Mouse (Mus musculus) macrophage (primary cell): ENCODE results near the gene Spata1. TPM values are rescaled to one million over a fixed set of nuclear protein-coding genes. Genes with fewer than 3 reads are reported as not detected.

ENCODE experiments used
- H3K27ac ChIP-seq: fragments of 350-480 bp; formaldehyde crosslinking; 2 replicates; pipeline ENCODE4 v1.9.0; 2021
- H3K36me3 ChIP-seq: fragments of 350-480 bp; formaldehyde crosslinking; 2 replicates; pipeline ENCODE4 v1.9.0; 2021; ENCODE audit errors: inconsistent target
- H3K4me3 ChIP-seq: fragments of 350-480 bp; formaldehyde crosslinking; 2 replicates; pipeline ENCODE4 v1.9.0; 2021; ENCODE audit errors: inconsistent target
- H3K79me2 ChIP-seq: fragments of 350-480 bp; formaldehyde crosslinking; 2 replicates; pipeline ENCODE4 v1.9.0; 2021; ENCODE audit errors: inconsistent target
- WGBS: methylation state at CpG from one replicate; pipeline ENCODE4 v1.1.7; 2026; ENCODE audit warnings: inconsistent platforms; ENCODE audit not compliant: missing documents; 5-methylcytosine and 5-hydroxymethylcytosine counted together
- polyA plus RNA-seq: library from polyadenylated mRNA; stranded (reverse); fragments of 250-400 nt; gene quantifications from 3 replicates; pipeline ENCODE4 v1.2.4, GENCODE M21; 2018; ENCODE audit warnings: inconsistent platforms
- total RNA-seq, 78 experiments: library from RNA; depleted of rRNA; stranded (reverse); fragments of 250-400 nt; gene quantifications; 1 replicate in 9 of 78; 2 replicates in 24 of 78; 3 replicates in 43 of 78; 4 replicates in 2 of 78; pipeline ENCODE4 v1.2.4; 2018; ENCODE audit warnings: inconsistent platforms in 56 of 78

The Spata1 gene
- 10 to 100 TPM in 24 of 26 experiments, 1 to 10 TPM in 2; 5.7 to 28.7 (median 19.3) TPM for total RNA-seq (2018; cell fraction: chromatin; rRNA removed)
- total RNA-seq (2018; cell fraction: cytosol; rRNA removed), result 1 to 10 TPM in 19 of 26 experiments, under 1 TPM in 7; 0.73 to 3.3 (median 1.4) TPM
- total RNA-seq (2018; cell fraction: nucleus; rRNA removed), result 10 to 100 TPM in 16 of 26 experiments, 1 to 10 TPM in 10; 4.9 to 23.8 (median 12.4) TPM
- 1.1 to 3.2 TPM (median 2.2 TPM) in 3 replicates for polyA plus RNA-seq

DNA sequence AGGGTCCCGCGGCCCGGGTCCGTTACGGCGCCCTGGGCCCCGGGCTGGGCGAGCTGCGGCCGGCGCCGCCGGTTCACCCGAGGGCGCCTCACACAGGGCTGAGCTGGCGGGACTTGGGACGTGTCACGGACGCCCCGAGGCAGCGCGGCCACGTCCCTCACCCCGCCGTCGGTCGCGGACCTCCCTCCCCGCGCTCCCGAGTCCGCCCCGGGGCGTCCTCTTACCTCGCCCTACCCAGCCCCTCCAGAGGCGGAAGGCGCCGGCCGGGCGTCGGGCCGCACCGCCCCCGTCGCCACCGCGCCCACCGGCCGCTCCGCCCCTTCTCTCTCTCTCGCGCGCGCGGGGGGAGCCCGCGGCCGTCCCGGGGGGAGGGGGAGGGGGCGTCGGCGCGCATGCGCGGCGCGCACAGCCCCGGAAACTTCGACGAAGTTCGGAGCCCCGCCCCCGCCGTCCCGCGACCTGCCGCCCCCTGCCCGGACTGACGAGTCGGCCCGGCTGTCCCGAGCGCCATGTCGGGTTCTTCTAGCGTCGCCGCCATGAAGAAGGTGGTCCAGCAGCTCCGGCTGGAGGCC is at the start of gene Spata1, which contains the start of gene Gng5:
Spata1 (minus strand) TSS at position 323 of the 572 bp plus-strand sequence.
Gng5 (plus strand) TSS at position 377 of the 572 bp plus-strand sequence.
- Histone ChIP-seq H3K36me3 (peaks cover 6% of the 10 kb centered on the region; the same call in 1 of the 2 replicates), H3K79me2 (peaks cover 46% of the 10 kb centered on the region)
- WGBS, result under 1% methylated on average over 69 of the region's 88 CpGs

DNA sequence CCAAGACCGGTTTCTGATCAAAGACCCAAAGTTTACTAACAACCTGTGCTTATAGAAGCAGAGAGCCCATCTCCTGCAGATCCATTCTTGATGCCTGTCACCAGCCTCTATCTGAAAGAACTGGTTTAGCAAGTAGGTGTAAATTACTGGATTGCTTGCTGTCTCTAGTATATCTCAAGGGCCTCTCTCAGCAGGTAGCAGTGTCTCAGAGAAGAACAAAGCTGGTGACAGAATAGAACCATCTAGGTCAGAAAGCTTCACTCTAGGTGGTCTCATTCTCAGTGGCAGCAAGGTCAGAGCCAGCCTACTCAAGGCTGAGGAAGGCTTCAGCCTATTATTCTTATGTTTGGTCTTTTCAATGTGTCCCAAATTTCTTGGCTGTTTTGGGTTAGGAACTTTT is 44.1 kb upstream of the Spata1 start:
- no peaks in the 10 kb centered on the region for H3K36me3 ChIP-seq
- no peaks in the 10 kb centered on the region for H3K79me2 ChIP-seq
- 79% methylated on average over 1 of the region's 1 CpGs for WGBS
- no peak overlapping the region for H3K4me3 ChIP-seq
- no peak overlapping the region for H3K27ac ChIP-seq

More for the DNA sequence above, at the start of gene Spata1, which contains the start of gene Gng5:
- Histone ChIP-seq H3K27ac (peak within 1 kb of the TSS; percentile 88), H3K4me3 (peak within 1 kb of the TSS; percentile 89)

DNA sequence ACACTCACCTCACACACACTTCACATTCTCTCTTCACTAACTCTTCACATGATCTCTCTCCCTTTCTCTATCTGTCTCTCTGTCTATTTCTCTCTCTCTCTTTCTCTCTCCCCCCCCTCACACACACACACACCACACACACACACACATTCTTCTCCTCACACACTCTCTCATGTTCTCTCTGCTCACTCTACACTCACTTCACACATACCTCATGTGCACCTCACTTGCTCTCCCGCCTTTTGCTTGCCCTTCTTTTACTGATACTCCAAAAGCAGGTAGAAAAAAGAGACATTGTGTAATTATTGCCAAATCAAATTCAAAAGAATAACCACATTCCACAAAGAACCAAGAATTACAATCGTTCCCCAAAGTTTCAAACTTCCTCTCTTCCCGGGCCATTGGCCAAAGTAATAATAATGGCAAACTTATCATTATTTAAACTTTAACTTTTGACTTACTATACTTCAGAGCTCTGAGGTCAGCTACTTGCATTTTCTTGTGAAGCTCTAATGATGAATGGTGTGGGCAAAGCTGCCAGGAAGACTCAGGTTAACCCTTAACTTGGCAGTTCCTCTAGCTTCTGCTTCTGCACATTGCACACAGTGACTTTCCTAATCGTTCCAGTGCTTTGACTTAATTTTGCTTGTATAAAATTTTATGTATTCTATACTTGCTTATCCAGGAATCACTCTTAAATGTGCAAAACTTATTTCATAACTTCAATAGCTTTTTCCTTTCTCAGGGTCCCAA is 41.1 kb upstream of the Spata1 start:
- H3K27ac ChIP-seq, result no peak overlapping the region
- WGBS, result 15% methylated on average over 4 of the region's 4 CpGs
- no peaks in the 10 kb centered on the region for H3K79me2 ChIP-seq
- H3K36me3 ChIP-seq, result no peaks in the 10 kb centered on the region
- no peak overlapping the region for H3K4me3 ChIP-seq

GRCm38 (mm10) chr3:146534986-146535385 is 35.4 kb upstream of the Spata1 start:
- WGBS, result 87% methylated on average over 6 of the region's 6 CpGs
- Histone ChIP-seq H3K79me2 (no peaks in the 10 kb centered on the region), H3K27ac (no peak overlapping the region), H3K36me3 (no peaks in the 10 kb centered on the region), H3K4me3 (no peak overlapping the region)

- H3K36me3 ChIP-seq, result no peaks in the 10 kb centered on the region
- H3K4me3 ChIP-seq, result no peak overlapping the region
- H3K79me2 ChIP-seq, result no peaks in the 10 kb centered on the region
- H3K27ac ChIP-seq, result no peak overlapping the region
- 74% methylated on average over 2 of the region's 2 CpGs for WGBS
These were observed 28.8 kb upstream of the Spata1 start for GRCm38 (mm10) chr3:146528335-146528734.

DNA sequence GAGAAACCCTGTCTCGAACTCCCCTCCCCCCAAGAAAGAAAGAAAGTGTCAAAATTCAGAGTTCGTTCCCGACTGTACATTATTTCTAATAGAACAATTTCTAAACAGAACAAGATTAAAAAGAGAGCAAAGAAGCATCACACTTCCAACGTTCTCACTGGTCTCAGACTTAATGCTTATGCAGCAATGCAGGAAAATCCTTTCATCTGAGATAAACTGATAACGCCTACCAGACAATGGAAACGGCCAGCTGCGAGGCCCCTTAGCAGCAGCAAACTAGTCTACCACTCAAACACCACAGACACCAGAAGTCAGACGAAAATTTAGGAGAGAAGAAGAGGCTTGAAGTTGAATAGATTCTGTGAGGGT is 22.1 kb upstream of the Spata1 start:
- peak overlapping the region; percentile 55 for H3K27ac ChIP-seq
- 29% methylated on average over 8 of the region's 8 CpGs for WGBS
- H3K36me3 ChIP-seq, result peaks cover 13% of the 10 kb centered on the region
- H3K4me3 ChIP-seq, result peak overlapping the region; percentile 77
- H3K79me2 ChIP-seq, result peaks cover 41% of the 10 kb centered on the region

DNA sequence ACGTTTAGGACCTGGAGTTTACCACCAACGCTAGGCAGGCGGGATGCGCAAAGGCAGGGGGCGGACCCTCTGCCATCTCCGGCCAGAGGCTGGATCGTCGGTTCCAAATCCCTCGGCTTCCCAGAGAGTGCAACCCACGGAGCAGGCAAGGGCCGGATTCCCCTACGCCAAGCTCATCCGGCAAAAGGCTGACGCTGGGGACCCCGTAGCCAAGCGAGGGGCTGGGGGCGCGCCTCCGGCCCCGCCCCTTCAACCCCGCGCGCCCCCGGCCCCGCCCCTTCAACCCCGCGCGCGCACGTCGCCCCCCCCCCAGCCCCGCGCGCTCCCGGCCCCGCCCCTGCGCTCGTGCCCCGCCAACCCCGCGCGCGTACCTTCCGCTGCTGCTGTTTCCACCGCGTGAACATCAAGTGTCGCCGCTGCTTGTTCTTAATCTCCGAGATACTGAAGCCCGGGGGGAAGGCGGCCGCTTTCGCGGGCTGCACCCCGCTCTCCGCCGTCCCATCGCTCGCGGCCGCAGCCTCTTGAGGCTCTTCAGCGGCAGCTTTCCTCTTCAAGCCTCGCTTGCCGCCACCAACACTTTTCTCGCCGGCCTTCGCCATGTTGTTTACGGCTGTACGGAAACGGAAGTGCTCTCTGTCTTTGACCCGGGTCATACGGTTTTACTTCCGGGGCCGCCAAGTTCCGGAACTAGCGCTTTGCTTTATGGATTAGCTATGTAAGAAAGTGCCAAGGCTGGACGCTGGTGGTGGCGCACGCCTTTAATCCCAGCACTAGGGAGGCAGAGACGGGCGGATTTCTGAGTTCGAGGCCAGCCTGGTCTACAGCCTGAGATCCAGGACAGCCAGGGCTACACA is 21.5 kb upstream of the Spata1 start, which contains the start of gene Rpf1:
Rpf1 (minus strand) TSS at position 632 of the 854 bp plus-strand sequence.
- H3K79me2 ChIP-seq, result peaks cover 47% of the 10 kb centered on the region
- WGBS, result under 1% methylated on average over 73 of the region's 82 CpGs
- H3K27ac ChIP-seq, result peak within 1 kb of the TSS; percentile 55
- H3K4me3 ChIP-seq, result peak within 1 kb of the TSS; percentile 77
- peaks cover 18% of the 10 kb centered on the region for H3K36me3 ChIP-seq

GRCm38 (mm10) chr3:146520226-146520797 is 20.8 kb upstream of the Spata1 start:
- Histone ChIP-seq H3K4me3 (peak overlapping the region; percentile 77), H3K79me2 (peaks cover 52% of the 10 kb centered on the region), H3K27ac (peak overlapping the region; percentile 46), H3K36me3 (peaks cover 22% of the 10 kb centered on the region)
- WGBS, result 43% methylated on average over 5 of the region's 5 CpGs

GRCm38 (mm10) chr3:146506711-146507110 is 7.2 kb upstream of the Spata1 start:
- Histone ChIP-seq H3K27ac (no peak overlapping the region), H3K4me3 (no peak overlapping the region), H3K36me3 (peaks cover 62% of the 10 kb centered on the region), H3K79me2 (peaks cover 53% of the 10 kb centered on the region)
- 91% methylated on average over 7 of the region's 7 CpGs for WGBS

DNA sequence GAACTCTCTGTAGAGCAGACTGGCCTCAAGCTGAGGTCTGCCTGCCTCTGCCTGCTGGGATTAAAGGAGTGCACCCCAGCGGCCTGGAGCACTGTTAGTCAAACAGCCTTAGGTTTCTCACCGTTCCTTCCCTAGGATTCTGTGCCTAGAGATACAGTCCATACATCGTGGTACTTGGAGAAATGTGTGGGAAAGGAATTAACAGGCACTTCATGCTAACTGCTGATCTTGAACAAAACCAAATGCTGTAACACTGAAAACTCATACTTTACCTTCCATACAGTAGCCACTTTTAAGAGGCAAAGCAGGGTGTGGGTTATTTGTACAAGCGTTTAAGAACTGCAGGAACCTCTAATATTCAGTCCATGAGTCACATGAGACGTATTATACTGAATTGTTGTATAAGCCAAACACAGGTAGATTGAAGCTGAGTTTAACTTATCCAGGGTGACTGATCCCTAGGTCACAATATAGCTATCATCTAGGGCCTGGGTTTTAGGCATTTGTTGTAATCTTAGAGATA is 2.1 kb upstream of the Spata1 start:
- Histone ChIP-seq H3K79me2 (peaks cover 67% of the 10 kb centered on the region), H3K36me3 (peaks cover 23% of the 10 kb centered on the region; the same call in 1 of the 2 replicates), H3K4me3 (peak overlapping the region; percentile 89; the same call in 1 of the 2 replicates), H3K27ac (0 out of 2 replicates have a peak overlapping the region, but pooled peaks have one; percentile 88)
- 78% methylated on average over 5 of the region's 5 CpGs for WGBS

DNA sequence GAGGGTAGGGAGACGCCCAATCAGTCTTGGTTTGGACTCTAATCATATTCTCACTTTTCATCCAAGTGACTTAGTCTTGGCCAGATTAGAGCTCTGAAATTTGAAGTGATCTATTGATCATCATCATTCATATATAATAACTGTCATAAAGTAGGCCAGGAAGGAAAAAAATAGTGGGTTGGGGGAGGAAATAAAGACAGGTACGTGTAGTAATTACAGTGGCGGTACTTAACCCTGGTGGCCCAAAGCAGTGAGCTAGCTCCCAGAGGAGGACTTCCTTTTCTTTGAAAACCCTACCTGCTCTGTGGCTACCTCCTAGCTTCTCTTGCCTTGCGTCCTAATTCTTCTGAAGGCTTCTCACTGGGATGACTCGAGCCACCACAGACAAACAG is 1.3 kb upstream of the Spata1 start:
- WGBS, result 13% methylated on average over 5 of the region's 5 CpGs
- H3K4me3 ChIP-seq, result peak overlapping the region; percentile 89
- H3K27ac ChIP-seq, result peak overlapping the region; percentile 88
- H3K79me2 ChIP-seq, result peaks cover 59% of the 10 kb centered on the region
- H3K36me3 ChIP-seq, result peaks cover 15% of the 10 kb centered on the region; the same call in 1 of the 2 replicates

GRCm38 (mm10) chr3:146500003-146500809 is 653 bp upstream of the Spata1 start:
- Histone ChIP-seq H3K4me3 (peak overlapping the region; percentile 89), H3K36me3 (peaks cover 11% of the 10 kb centered on the region; the same call in 1 of the 2 replicates), H3K27ac (peak overlapping the region; percentile 88), H3K79me2 (peaks cover 53% of the 10 kb centered on the region)
- WGBS, result 1% methylated on average over 52 of the region's 57 CpGs

DNA sequence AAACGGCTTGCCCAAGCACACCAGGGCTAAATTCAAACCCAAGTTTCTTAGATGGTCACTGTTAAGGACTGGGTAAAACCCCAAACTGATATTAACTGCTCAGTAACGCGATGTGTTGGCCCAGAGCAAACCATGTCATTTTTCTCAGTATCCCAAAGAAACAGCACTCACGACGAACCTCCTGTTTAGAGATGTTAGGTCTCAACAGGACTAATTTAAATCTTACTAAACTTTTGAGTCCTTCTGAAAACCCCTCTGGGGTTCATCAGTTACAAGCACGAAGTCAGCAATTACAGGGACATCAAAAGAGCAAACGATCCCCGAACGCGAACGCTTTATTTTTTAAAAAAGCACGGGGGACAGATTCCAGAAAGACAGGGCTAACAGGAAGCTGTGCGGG is 564 bp downstream of the Spata1 start:
- peaks cover 40% of the 10 kb centered on the region for H3K79me2 ChIP-seq
- 1% methylated on average over 12 of the region's 13 CpGs for WGBS
- peak overlapping the region; percentile 48 for H3K27ac ChIP-seq
- H3K36me3 ChIP-seq, result peaks cover under 1% of the 10 kb centered on the region; the same call in 1 of the 2 replicates
- H3K4me3 ChIP-seq, result peak overlapping the region; percentile 45
